Mouse (Mus musculus) erythroblast, adult 5-6 weeks (primary cell): ENCODE data around the gene Ddx52. TPM values are rescaled to one million over a fixed set of nuclear protein-coding genes. Genes with fewer than 3 reads are reported as not detected.

ENCODE experiments used
- ATAC-seq: replicated peaks from 2 replicates; pipeline ENCODE4 v1.8.0; 2016; ENCODE audit warnings: moderate number of reproducible peaks, mild to moderate bottlenecking, moderate TSS enrichment, inconsistent platforms; ENCODE audit not compliant: poor library complexity, low FRiP score, severe bottlenecking
- total RNA-seq, 2 experiments: library from RNA; stranded (forward) in 1 of 2; stranded (reverse) in 1 of 2; fragments of 150-400 nt in 1 of 2; fragments of 200-764, 138-1000 nt in 1 of 2; gene quantifications; 2 replicates each; pipeline versions ENCODE4 v1.2.3 to v1.2.4; 2015 to 2017; ENCODE audit warnings: low replicate concordance in 2 of 2

The Ddx52 gene
- total RNA-seq, 2 experiments from 2014 or later, result 9.6 to 19.3 TPM

DNA sequence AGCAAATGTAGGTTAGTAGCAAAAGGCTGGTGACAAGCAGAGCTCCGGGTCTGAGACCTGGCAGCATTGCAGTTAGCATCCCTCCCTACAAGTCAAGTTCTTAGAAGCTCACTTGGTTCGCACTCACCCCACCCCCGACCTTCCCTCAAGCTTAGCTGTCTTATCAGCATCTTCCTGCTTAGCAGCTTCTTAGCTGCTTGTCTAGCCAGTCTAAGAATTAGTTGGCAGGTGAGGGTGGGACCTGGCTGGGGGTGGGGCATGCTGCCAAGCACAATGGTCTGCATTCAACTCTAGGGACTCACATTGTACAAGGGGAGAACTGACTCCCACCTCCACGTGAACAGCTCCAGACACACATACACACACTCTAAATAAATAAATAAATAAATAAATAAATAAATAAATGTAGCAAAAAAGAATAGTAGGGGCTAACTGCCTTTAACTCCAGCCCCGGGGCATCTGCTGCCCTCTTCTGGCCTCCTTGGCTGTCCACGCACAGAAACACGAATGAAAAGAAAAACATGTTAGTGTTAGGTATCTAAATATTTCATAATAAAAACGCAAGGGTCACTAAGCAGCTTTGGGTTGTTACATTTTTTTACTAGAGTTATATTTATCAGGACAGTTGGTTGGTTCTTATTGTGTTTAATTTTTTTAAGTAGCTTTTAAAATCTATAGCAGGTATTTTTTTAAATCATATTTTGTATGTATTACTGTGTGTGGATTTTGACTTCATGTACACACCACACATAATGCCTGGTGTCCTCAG, 25.8 kb downstream of the Ddx52 start:
- ATAC-seq, result no peak

DNA sequence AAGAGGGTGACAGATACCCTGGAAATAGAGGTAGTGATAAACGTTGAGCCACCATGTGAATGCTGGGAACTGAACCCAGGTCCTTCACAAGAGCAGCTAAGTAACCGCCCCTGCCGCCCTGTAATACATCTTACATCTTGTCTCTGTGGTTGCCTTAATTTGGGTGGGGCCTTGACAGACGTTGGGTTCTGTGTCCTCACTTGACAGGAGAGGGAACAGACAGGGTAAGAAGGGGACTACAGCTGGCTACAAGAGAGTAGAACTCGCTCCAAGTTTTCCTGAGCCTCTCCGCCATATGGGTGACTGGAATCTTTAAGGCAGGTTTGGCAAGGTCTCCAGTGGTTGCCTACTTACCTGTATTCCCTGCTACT, 26.3 kb downstream of the Ddx52 start:
- no peak for ATAC-seq

DNA sequence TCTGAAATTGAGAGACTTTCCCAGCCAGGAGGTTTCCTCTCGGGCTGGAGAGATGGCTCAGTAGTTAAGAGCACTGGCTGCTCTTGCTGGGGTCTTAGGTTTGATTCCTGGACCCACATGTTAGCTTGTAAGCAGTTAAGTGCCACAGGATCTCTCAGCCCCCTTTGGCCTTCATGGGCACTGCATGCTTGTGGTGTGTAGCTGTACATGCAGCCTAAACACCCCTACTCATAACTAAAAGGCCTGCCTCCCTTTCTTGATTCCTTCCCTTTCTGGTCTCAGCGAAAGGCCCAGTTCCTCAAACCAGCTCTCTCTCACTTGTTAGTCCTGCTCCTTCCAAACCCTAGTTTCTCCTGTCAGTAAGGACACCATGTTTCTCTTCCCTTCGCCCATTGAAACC, 27.2 kb downstream of the Ddx52 start:
- ATAC-seq, result no peak

DNA sequence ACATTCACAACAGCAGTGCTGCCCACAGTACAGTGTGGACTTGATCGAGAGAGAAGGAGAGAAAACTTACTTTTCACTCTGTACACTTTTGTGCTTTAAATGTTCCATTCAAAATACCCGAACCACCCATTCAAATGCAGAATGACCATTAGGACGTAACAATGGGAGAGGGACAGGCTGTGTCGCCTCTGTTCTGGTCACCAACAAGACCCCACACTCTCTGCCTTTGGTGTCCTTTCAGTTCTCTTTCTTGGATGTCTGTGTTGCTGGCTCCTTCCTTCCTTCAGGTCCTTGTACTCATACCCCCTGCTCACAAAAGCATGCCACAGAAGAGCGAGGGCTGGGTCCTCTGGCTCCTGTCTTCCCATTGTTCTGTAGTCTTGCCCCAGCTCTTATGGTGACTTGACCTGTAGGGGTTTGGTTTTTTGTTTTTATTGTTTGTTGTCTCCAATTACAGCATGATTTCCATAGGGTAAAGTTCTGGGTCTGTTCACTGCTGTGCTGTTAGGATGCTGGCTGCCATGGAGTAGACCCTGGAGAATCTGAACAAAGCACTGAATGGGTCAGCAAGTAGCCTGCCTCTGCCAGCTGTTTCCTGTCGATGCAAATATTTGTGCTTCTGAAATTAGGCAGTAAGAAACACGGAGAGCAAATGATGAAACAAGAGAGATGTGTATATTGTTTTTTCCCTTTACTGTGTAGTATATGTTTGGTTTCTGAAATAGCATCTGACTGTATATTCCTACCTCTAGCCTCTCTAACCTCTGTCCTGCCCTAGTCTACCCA, 32.9 kb downstream of the Ddx52 start:
- no peak for ATAC-seq

DNA sequence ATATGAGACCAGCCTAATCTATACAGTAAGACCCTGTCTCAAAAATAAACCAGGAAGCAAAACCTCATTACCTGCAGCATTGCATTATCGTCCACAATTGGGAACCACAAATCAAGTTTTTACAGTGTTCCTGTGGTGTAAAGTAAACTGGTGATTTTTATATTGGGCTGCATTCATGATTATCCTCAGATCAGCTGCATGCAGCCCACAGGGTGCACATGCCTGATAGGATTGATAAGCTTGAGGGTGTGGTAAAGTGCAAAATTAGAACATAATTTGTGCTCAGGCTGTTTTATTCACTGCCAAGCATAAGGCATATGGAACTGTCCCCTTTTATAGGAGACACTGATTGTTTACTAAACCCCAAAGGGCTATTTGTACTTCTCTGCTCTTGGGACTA, 33.6 kb downstream of the Ddx52 start:
- peak; percentile 42; the same call in 1 of the 2 replicates for ATAC-seq

DNA sequence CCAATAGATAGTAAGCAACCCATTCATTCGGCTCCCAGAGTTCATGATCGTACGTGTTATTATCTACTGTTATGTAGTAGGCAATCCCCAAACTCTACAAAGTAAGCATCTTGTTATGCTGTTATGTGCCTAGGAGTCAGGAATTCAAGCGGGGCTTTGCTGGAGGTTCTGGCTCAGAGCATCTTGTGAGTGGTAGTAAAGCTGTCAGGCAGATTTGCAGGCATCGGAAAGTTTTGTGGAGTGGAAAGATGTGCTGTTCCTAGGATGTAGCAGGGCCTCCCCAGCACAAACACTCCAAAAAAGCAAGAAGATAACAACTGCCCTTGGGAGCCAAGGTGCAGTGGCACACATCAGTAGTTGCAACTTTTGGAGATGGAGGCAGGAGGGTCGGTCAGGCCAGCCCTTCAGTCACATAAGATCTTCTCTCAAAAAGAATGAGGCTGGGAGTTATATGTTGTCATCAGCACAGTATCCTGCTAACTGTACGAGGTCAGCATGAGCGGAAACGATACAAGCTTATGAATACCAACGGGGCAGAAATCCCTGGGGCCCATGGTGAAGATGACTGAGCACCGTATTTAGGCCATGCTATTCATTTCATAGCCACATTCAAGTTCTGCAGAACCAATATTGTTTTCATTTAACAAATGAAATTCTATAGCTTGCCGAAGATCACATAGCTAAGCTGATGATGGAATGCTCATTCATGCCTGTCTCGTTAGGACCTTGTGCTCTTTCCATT, 34.5 kb downstream of the Ddx52 start:
- no peak for ATAC-seq

DNA sequence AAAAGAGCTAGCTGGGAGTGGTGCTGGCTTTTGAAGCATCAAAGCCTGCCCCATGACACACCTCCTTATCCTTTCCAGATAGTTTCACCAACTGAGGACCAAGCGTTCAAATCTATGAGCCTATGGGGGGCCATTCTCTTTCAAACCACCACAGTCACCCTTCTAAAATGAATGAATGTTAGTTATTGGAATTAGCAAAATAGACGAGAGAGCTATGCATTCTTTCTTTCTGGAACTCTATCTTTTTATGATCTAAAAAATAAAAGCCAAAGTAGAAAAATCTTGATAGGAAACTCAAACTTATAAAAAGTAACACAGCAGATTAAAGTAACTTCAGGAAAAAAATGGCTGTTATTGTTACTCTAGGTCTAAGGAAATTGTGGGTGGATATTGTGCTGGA, 35.9 kb downstream of the Ddx52 start:
- ATAC-seq, result no peak

DNA sequence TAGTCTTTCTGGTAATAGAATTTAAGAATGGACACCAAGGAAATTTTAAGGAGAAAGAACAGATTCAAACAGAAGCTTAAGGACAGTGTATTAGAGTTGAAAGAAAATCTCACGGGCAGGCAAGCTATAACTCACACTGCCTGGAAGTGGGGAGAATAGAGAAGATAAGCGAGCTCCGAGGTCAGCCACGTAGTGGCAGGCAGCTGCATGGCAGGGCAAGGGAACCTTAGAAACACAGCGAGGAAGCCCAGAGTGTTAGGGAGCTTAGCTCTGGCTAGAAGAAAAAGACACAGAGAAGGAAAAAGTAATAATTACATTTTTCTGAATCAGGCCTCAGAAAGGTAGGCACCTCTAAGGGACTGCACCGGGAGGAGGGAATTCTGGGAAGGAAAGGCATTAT, 38.1 kb downstream of the Ddx52 start:
- no peak for ATAC-seq

DNA sequence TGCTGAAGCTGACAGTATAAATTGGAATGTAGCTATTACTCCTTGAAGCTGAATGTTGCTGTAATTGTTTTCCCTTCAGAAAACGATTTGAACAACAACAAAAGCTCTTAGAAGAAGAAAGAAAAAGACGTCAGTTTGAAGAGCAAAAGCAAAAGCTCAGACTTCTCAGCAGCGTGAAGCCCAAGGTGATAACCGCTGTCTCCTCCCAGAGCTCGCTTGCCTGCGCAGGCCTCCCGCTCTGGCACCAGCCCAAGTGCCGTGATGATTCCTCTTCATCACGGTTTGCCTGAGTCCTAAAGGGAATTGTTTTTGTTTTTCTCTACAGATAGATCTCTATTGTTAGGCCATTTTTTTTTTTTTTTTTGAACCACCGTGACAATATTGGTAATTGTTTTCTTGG, 39.5 kb downstream of the Ddx52 start:
- ATAC-seq, result no peak

DNA sequence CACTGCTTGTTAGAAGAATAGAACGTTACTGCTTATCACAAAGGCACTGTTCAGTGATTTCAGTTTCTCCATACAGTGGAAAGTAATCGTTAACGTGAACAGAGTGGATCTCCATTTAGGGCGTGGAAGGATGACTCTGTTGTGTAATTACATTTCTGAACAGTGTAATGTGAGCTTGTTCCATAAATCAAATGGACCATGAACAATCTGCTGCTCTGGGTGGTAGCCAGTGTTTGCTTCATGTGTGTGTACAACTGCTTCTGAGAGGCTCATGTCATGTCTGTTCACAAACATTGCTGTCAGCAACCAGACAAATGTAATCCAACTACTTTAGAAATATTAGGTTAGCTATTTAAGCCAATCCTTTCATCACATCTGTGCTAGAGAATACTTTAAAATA, 49.8 kb downstream of the Ddx52 start:
- ATAC-seq, result no peak

DNA sequence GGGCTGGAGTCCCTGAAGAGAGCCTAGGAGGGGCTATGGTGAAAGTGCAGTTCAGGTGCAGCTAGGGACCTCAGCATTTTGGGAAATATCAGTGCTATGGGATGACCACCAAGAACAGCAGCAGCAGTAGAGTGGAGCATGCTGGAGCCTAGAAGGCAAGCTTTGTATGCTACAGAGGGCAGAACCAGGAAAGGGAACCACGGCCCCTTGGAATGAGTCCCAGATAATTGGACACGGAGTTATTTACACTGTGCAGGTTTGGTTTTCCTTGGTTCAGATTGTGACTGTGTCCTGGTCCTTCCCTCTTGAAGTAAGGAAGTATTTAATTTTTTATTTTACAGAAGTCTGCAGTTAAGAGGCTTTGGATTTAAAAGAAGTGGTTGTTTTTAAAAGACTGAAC, 51.6 kb downstream of the Ddx52 start:
- no peak for ATAC-seq

DNA sequence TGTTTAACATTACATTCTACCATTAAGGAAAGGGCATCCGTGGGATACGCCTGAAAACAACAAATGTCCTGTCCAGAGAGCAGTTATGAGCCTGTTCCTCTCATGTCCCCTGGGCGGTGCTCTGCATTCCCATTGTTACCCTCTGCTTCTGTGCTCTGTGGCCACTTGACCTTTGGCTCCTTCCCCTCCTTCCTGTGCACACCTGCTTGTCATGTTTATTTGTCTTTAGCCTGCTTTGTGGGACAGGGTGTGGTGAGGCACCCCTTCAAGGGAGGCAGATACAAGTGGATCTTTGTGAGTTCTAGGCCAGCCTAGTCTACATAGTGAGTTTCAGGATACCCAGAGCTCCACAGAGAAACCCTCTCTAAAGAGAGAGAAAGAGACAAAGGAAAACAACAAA, 52.6 kb downstream of the Ddx52 start:
- ATAC-seq, result no peak

DNA sequence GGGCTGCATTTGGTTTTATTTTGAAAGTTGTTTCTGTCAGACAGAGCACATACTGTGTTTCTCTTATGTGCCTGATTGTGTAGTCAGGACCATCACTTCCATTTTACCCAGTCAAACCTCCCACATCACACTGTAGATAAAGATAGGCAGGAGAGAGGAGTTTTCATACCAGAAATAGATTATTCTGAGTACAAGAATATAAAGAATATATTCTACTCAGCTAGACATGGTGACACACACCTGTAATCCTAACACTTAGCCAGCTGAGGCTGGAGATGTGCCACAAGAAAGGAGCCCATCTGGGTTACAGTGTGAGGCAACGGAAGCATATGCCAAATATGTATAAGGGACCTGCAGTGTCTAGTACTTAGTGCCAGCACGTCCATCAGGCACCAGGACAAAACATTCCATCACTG, 53.7 kb downstream of the Ddx52 start:
- no peak for ATAC-seq

DNA sequence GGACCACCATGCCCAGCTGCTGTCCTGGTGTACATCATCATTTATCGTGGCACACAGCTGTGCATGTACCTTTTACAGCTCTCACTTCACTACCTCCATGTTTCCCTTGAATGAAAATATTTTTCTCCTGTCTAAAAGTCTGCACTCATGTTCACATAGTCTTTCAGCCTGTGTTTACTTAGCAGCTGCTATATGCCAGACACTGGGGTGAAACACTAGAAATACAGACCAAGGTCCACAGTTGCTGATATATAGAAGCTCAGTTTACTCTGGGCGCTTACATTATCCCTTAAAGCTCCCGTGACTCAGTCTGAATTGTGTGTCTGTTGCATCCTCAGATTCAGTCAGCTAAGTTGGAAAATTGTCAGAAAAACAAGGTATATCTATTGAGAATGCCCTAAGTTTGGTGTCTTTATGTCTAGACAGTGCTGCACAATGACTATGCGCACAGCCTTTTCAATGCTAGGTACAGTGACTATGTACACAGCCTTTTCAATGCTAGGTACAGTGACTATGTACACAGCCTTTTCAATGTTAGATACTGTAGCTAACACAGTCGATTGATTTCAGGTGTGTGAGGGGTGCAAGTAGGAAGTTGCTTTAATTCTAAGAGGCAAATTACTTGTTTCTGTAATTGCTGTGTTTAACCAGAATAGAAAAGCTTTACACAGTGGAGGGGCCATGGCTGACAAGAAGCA, 55.5 kb downstream of the Ddx52 start:
- no peak for ATAC-seq

DNA sequence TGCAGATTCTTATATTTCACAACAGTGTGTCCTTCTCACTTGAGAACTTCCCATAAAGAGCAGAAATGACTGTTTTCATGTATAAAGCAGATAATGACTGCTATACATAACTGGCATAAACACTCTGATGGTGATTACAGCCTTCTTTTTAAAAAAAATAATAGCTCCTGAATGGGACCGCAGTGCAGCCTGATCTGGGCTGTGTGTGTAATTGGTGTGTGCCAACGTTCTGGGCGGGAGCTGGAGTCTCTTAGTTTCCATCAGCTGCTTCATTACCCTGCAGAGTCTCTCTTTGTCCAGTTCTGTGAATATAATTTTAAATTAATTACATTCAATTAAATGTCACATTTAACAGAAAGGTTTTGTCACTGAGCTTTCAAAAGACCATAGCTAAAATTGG, 57.1 kb downstream of the Ddx52 start:
- ATAC-seq, result no peak

DNA sequence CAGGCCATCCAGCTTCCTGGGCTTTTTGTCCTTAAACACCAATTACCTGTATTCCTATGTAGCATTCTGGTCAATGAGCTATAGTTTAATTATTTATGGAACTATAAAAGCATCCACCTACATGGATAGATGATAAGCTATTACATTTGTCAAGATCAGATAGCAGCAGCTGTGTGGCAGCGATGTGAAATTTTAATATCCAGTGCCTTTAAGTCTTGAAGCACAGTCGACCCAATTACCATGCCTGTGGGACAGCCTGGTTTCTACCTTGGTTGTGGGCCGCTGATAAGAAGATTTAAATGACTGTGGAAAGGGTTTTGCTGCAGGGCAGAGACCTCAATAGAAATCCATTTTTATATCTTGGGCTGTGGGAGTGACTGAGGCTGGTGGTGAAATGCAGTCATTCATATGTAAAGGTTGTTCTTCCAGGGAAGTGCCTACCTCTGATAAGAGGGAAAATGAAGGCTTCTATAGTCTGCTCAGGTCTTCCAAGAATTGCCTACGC, 57.6 kb downstream of the Ddx52 start:
- no peak for ATAC-seq

DNA sequence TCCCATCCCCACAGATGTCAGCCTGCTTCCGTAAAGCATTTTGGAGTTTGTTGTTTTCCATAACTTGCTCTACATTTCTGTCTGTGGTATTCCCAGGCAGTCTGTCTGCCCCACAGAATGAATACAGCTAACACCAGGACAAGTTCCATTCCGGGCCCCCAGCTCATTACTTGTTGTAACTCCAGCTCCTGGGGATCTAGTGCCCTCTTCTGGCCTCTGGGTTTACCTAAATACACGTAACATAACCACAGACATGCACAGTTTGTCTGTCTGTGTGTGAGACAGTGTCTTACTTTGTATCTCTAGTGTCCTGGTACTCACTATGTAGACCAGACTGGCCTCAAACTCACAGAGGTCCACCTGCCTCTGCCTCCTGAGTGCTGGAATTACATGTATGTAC, 59.4 kb downstream of the Ddx52 start:
- no peak for ATAC-seq

DNA sequence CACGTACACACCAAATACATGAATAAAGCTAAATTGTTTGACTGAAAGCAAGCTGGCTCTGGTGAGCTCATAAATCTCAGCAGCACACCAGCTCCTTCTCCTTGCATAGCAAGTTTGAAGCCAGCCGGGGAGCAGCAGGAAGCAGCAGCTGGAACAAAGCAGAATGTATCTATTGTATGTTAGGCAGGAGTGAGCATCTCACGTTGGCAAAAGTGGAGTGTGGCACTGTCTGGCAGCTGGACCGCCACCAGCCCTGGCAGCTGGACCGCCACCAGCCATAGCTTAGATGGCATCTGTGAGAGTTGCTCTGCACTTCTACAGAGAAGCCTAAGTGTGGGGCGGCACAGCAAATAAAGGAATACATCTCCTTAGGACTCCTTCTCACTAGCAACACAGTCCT, 62.1 kb downstream of the Ddx52 start:
- no peak for ATAC-seq

DNA sequence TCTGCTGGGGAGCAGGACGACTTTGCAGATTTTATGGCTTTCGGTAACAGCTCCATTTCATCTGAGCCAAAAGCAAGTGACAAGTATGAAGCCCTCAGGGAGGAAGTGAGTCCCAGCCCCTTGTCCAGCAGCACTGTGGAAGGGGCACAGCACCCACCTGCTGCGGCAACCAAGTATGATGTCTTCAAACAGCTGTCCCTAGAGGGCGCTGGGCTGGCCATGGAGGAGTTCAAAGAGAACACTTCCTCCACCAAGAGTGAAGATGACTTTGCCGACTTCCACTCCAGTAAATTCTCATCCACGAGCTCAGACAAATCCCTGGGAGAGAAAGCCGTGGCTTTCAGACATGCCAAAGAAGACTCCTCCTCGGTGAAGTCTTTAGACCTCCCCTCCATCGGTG, 67.1 kb downstream of the Ddx52 start:
- no peak for ATAC-seq

DNA sequence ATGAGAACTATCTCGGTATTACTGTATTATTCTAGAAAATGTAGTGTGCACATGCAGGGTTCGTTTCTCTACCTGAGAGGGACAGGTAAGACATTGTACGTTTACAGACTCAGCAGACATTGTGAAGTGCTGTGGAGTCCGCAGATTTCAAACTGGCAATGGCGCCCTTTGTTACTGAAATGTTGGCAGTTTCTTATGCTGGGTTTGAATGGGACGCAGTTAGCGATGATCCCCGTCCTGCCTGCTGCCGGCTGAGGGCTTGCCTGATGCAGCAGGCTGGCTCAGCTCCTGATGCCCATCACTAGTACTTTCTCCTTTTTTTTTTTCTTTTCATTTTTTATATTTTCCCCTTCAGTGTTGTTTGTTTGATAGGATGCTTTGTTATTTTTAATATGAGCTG, 68.5 kb downstream of the Ddx52 start:
- no peak for ATAC-seq
